Mouse (Mus musculus): ENCODE measurements around the gene Timp2. TPM values are rescaled to one million over a fixed set of nuclear protein-coding genes. Genes with fewer than 3 reads are reported as not detected.
A peak's percentile ranks its signal among the peaks of the same experiment; 100 is the strongest.
"Not testable (repeated sequence)": the region's sequence is repeated elsewhere in the genome, so short reads cannot be mapped to it uniquely, and the experiment has no call there.

Timp2 gene
- polyA plus RNA-seq, 1 experiment from 2014 or later: 39.2 TPM

- not testable (repeated sequence) for H3K27me3 ChIP-seq (ENCODE audit: insufficient read depth, poor library complexity, severe bottlenecking); H3K4me3 ChIP-seq; H3K9me3 ChIP-seq; H3K27ac ChIP-seq; DNase-seq (ENCODE audit: low spot score); H3K4me1 ChIP-seq
- WGBS: 82% methylated on average over 4 of the region's 4 CpGs
- H3K36me3 ChIP-seq: peaks cover 44% of the 10 kb centered on the region
These were observed 51.6 kb downstream of the Timp2 start for GRCm38 (mm10) chr11:118303959-118304358.

- no peak overlapping the region for H3K27ac ChIP-seq
- no peaks in the 10 kb centered on the region for H3K27me3 ChIP-seq (ENCODE audit: insufficient read depth, poor library complexity, severe bottlenecking)
These were observed 56.7 kb downstream of the Timp2 start for GRCm38 (mm10) chr11:118298810-118299209.

GRCm38 (mm10) chr11:118297967-118298366 lies 57.6 kb downstream of the Timp2 start:
- H3K27ac ChIP-seq: no peak overlapping the region

More at GRCm38 (mm10) chr11:118298810-118299209, 56.7 kb downstream of the Timp2 start:
- H3K4me1 ChIP-seq: no peaks in the 10 kb centered on the region
- 66% methylated on average over 2 of the region's 2 CpGs for WGBS
- H3K9me3 ChIP-seq: no peaks in the 10 kb centered on the region
- H3K36me3 ChIP-seq: peaks cover 23% of the 10 kb centered on the region
- no peak for DNase-seq (ENCODE audit: low spot score)
- H3K4me3 ChIP-seq: no peak overlapping the region

GRCm38 (mm10) chr11:118295026-118295425 lies 60.5 kb downstream of the Timp2 start:
- H3K27ac ChIP-seq: no peak overlapping the region
- no peak overlapping the region for H3K4me3 ChIP-seq
- no peaks in the 10 kb centered on the region for H3K27me3 ChIP-seq (ENCODE audit: insufficient read depth, poor library complexity, severe bottlenecking)
- H3K36me3 ChIP-seq: no peaks in the 10 kb centered on the region
- no peaks in the 10 kb centered on the region for H3K9me3 ChIP-seq
- peaks cover 7% of the 10 kb centered on the region; the same call in 1 of the 2 replicates for H3K4me1 ChIP-seq
- no peak for DNase-seq (ENCODE audit: low spot score)
- 70% methylated on average over 2 of the region's 2 CpGs for WGBS

More at GRCm38 (mm10) chr11:118297967-118298366, 57.6 kb downstream of the Timp2 start:
- Histone ChIP-seq H3K36me3 (peaks cover 15% of the 10 kb centered on the region), H3K4me1 (no peaks in the 10 kb centered on the region), H3K9me3 (no peaks in the 10 kb centered on the region), H3K27me3 (ENCODE audit: insufficient read depth, poor library complexity, severe bottlenecking) (no peaks in the 10 kb centered on the region), H3K4me3 (no peak overlapping the region)
- DNase-seq (ENCODE audit: low spot score): no peak
- WGBS: 72% methylated on average over 3 of the region's 3 CpGs

- DNase-seq (ENCODE audit: low spot score): no peak
- 71% methylated on average over 6 of the region's 6 CpGs for WGBS
- Histone ChIP-seq H3K4me1 (peaks cover 17% of the 10 kb centered on the region), H3K27me3 (ENCODE audit: insufficient read depth, poor library complexity, severe bottlenecking) (no peaks in the 10 kb centered on the region), H3K36me3 (peaks cover 2% of the 10 kb centered on the region; the same call in 1 of the 2 replicates), H3K4me3 (no peak overlapping the region), H3K9me3 (no peaks in the 10 kb centered on the region), H3K27ac (no peak overlapping the region)
These were observed 62.9 kb downstream of the Timp2 start for GRCm38 (mm10) chr11:118292671-118293070.

- Histone ChIP-seq H3K4me3 (peak within 1 kb of the TSS; percentile 77), H3K27me3 (ENCODE audit: insufficient read depth, poor library complexity, severe bottlenecking) (no peaks in the 10 kb centered on the region), H3K4me1 (peaks cover 19% of the 10 kb centered on the region), H3K36me3 (peaks cover 26% of the 10 kb centered on the region), H3K9me3 (no peaks in the 10 kb centered on the region), H3K27ac (peak within 1 kb of the TSS; percentile 90)
- peak; percentile 100 for DNase-seq (ENCODE audit: low spot score)
- WGBS: under 1% methylated on average over 68 of the region's 68 CpGs
These were observed 65.3 kb downstream of the Timp2 start, which contains the start of gene Usp36 for GRCm38 (mm10) chr11:118289999-118290889. TSS of gene Usp36 (minus strand) at chr11:118290244.

- no peaks in the 10 kb centered on the region for H3K9me3 ChIP-seq
- WGBS: under 1% methylated on average over 22 of the region's 22 CpGs
- no peaks in the 10 kb centered on the region for H3K27me3 ChIP-seq (ENCODE audit: insufficient read depth, poor library complexity, severe bottlenecking)
- peak overlapping the region; percentile 90 for H3K27ac ChIP-seq
- peak overlapping the region; percentile 77 for H3K4me3 ChIP-seq
- no peak for DNase-seq (ENCODE audit: low spot score)
- H3K4me1 ChIP-seq: peaks cover 19% of the 10 kb centered on the region
- H3K36me3 ChIP-seq: peaks cover 33% of the 10 kb centered on the region
These were observed 66.0 kb downstream of the Timp2 start for GRCm38 (mm10) chr11:118289562-118289961.

GRCm38 (mm10) chr11:118289037-118289511 lies 66.5 kb downstream of the Timp2 start:
- DNase-seq (ENCODE audit: low spot score): no peak
- peaks cover 19% of the 10 kb centered on the region for H3K4me1 ChIP-seq
- no peaks in the 10 kb centered on the region for H3K27me3 ChIP-seq (ENCODE audit: insufficient read depth, poor library complexity, severe bottlenecking)
- no peaks in the 10 kb centered on the region for H3K9me3 ChIP-seq
- WGBS: 2% methylated on average over 16 of the region's 16 CpGs
- H3K4me3 ChIP-seq: peak overlapping the region; percentile 77
- H3K36me3 ChIP-seq: peaks cover 38% of the 10 kb centered on the region
- peak overlapping the region; percentile 90 for H3K27ac ChIP-seq

- no peaks in the 10 kb centered on the region for H3K27me3 ChIP-seq (ENCODE audit: insufficient read depth, poor library complexity, severe bottlenecking)
These were observed 68.0 kb downstream of the Timp2 start for GRCm38 (mm10) chr11:118287573-118287972.

GRCm38 (mm10) chr11:118286434-118286833 lies 69.1 kb downstream of the Timp2 start:
- H3K4me1 ChIP-seq: peaks cover 19% of the 10 kb centered on the region
- no peaks in the 10 kb centered on the region for H3K27me3 ChIP-seq (ENCODE audit: insufficient read depth, poor library complexity, severe bottlenecking)
- no peak overlapping the region for H3K4me3 ChIP-seq
- 91% methylated on average over 9 of the region's 9 CpGs for WGBS
- peaks cover 64% of the 10 kb centered on the region for H3K36me3 ChIP-seq
- H3K27ac ChIP-seq: no peak overlapping the region
- H3K9me3 ChIP-seq: no peaks in the 10 kb centered on the region
- no peak for DNase-seq (ENCODE audit: low spot score)

More at GRCm38 (mm10) chr11:118287573-118287972, 68.0 kb downstream of the Timp2 start:
- H3K9me3 ChIP-seq: no peaks in the 10 kb centered on the region
- peaks cover 53% of the 10 kb centered on the region for H3K36me3 ChIP-seq
- H3K4me1 ChIP-seq: peaks cover 19% of the 10 kb centered on the region
- no peak overlapping the region; the same call in 1 of the 2 replicates for H3K27ac ChIP-seq
- no peak overlapping the region for H3K4me3 ChIP-seq
- no peak for DNase-seq (ENCODE audit: low spot score)
- WGBS: 93% methylated on average over 9 of the region's 9 CpGs

- Histone ChIP-seq H3K27me3 (ENCODE audit: insufficient read depth, poor library complexity, severe bottlenecking) (no peaks in the 10 kb centered on the region), H3K4me1 (peaks cover 16% of the 10 kb centered on the region), H3K27ac (no peak overlapping the region), H3K9me3 (no peaks in the 10 kb centered on the region), H3K36me3 (peaks cover 71% of the 10 kb centered on the region), H3K4me3 (no peak overlapping the region)
- no peak for DNase-seq (ENCODE audit: low spot score)
- 84% methylated on average over 13 of the region's 13 CpGs for WGBS
These were observed 69.7 kb downstream of the Timp2 start for GRCm38 (mm10) chr11:118285791-118286190.

GRCm38 (mm10) chr11:118280218-118280617 lies 75.3 kb downstream of the Timp2 start:
- DNase-seq (ENCODE audit: low spot score): no peak
- H3K36me3 ChIP-seq: peaks cover 100% of the 10 kb centered on the region
- no peak overlapping the region for H3K4me3 ChIP-seq
- no peak overlapping the region for H3K27ac ChIP-seq
- H3K9me3 ChIP-seq: no peaks in the 10 kb centered on the region
- H3K4me1 ChIP-seq: no peaks in the 10 kb centered on the region
- 93% methylated on average over 3 of the region's 3 CpGs for WGBS
- H3K27me3 ChIP-seq (ENCODE audit: insufficient read depth, poor library complexity, severe bottlenecking): no peaks in the 10 kb centered on the region

- Histone ChIP-seq H3K9me3 (no peaks in the 10 kb centered on the region), H3K36me3 (peaks cover 100% of the 10 kb centered on the region), H3K27ac (no peak overlapping the region), H3K27me3 (ENCODE audit: insufficient read depth, poor library complexity, severe bottlenecking) (no peaks in the 10 kb centered on the region), H3K4me3 (no peak overlapping the region), H3K4me1 (no peaks in the 10 kb centered on the region)
- WGBS: 89% methylated on average over 7 of the region's 7 CpGs
- DNase-seq (ENCODE audit: low spot score): no peak
These were observed 79.2 kb downstream of the Timp2 start for GRCm38 (mm10) chr11:118276328-118276727.
